Mouse (Mus musculus): Measurements from ENCODE around the gene Mtus2. TPM values are rescaled to one million over a fixed set of nuclear protein-coding genes. Genes with fewer than 3 reads are reported as not detected.
"Not testable (repeated sequence)": the region's sequence is repeated elsewhere in the genome, so short reads cannot be mapped to it uniquely, and the experiment has no call there.

Gene Mtus2
- polyA plus RNA-seq, 1 experiment from 2014 or later, result 15.5 TPM

DNA sequence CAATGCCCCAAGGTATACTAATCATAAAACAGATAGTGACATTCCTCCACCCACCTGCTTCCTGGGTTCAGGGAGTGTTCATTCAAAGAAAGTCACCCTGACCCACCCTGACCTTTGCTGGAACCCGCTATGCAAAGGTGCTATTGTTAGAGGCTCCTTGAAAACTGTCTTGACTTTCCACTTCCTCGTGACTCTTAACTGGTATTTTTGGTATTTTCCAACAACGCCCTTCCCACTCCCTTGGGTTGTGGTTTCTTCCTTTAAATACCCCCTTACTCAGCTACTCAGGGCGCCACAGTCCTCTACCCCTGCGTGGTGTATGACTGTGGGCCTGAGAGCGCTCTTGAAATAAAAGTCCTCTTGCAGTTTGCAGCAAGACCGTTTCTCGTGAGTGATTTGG is 219.4 kb downstream of the Mtus2 start:
- H3K9ac ChIP-seq; H3K27me3 ChIP-seq (replicated peaks); H3K9me3 ChIP-seq; H3K4me2 ChIP-seq; ATAC-seq (ENCODE audit: insufficient read depth, low FRiP score, low read depth); H3K4me3 ChIP-seq (replicated peaks); H3K36me3 ChIP-seq; H3K27ac ChIP-seq; H3K4me1 ChIP-seq: not testable (repeated sequence)
- 90% methylated on average over 8 of the region's 8 CpGs for WGBS

DNA sequence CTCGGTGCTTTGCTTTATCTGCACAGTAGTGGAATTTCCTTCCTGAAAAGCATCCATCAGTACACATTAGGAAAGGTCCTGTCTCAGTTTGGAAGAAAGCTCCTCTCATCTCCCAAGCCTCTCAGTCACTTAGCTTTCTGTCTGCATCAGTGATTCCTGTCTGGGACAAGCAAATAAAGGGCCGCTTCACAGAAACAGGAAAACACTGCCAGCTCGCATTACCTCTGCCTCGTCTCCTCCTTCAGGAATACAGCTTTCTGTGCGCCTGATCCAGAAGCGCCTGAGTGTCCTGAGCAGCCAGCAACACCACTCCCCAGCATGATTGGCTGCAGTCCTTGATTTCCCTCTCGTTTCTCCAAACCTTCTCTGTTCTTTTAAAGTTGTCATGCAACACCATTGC is 222.1 kb downstream of the Mtus2 start:
- 80% methylated on average over 7 of the region's 7 CpGs for WGBS
- Histone ChIP-seq H3K27me3 (replicated peaks) (no peaks in the 10 kb centered on the region), H3K9ac (no peak overlapping the region), H3K4me3 (replicated peaks) (no peak overlapping the region), H3K27ac (no peak overlapping the region), H3K9me3 (no peaks in the 10 kb centered on the region), H3K36me3 (no peaks in the 10 kb centered on the region), H3K4me2 (no peak overlapping the region), H3K4me1 (no peaks in the 10 kb centered on the region)
- ATAC-seq (ENCODE audit: insufficient read depth, low FRiP score, low read depth), result no peak

DNA sequence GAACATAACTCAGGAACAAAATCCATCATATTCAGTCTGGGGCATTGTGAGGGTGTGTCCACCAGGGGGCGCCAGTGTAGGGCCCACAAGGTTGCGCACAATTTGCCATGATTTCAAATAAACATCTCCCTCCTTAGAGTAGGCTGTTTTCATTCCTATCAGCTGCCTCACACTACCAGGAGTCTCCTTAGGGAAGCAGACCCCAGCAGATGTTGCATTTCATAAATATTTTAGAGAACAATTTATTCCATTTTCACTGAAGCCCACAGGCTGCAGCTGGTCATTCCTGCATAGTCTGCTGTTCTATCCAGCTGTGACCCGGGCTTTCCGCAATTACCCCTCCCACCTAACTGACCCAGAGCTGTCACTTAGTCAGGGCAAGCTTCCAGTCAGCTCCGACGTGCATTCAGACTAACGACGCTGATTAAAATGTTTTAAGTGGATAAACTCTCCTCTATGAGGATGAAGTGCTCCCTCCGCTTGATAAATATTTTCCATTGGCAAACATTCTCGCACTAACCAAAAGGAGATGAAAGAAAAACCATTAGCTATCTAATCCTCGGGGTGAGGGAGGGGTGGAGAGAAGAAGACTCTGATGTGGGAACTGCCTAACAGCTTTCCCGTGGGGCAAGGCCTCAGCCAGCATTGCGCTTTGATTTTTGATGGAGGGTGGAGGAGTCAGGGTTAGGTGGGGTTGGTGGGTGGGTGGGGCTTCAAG is 223.6 kb downstream of the Mtus2 start:
- H3K9me3 ChIP-seq, result no peaks in the 10 kb centered on the region
- no peaks in the 10 kb centered on the region for H3K27me3 ChIP-seq (replicated peaks)
- H3K36me3 ChIP-seq, result no peaks in the 10 kb centered on the region
- peak; percentile 83; the same call in 1 of the 2 replicates for ATAC-seq (ENCODE audit: insufficient read depth, low FRiP score, low read depth)
- no peaks in the 10 kb centered on the region for H3K4me1 ChIP-seq
- peak overlapping the region; percentile 35; the same call in 1 of the 2 replicates for H3K27ac ChIP-seq
- no peak overlapping the region for H3K4me3 ChIP-seq (replicated peaks)
- WGBS, result 8% methylated on average over 13 of the region's 13 CpGs
- no peak overlapping the region for H3K9ac ChIP-seq
- no peak overlapping the region for H3K4me2 ChIP-seq

DNA sequence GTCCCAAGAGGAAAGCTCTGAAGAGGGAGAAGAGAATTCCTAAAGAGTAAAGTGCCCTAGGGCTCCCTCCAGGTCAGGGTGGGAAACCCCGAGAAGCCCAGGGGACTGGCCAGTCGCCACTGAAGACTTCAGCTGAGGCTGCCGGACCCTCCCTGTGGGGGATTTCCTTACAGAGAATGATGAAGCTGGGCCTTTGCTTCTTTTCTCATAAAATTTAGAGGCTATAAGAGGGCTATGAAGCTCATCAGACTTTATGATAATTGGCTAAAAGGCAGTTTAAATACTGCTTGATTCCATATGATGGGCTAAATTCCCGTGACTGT is 224.1 kb downstream of the Mtus2 start:
- H3K27ac ChIP-seq, result 0 out of 2 replicates have a peak overlapping the region, but pooled peaks have one; percentile 35
- no peak for ATAC-seq (ENCODE audit: insufficient read depth, low FRiP score, low read depth)
- no peaks in the 10 kb centered on the region for H3K27me3 ChIP-seq (replicated peaks)
- no peaks in the 10 kb centered on the region for H3K4me1 ChIP-seq
- 31% methylated on average over 4 of the region's 4 CpGs for WGBS
- H3K9ac ChIP-seq, result no peak overlapping the region
- no peak overlapping the region for H3K4me2 ChIP-seq
- H3K4me3 ChIP-seq (replicated peaks), result no peak overlapping the region
- no peaks in the 10 kb centered on the region for H3K9me3 ChIP-seq
- no peaks in the 10 kb centered on the region for H3K36me3 ChIP-seq

DNA sequence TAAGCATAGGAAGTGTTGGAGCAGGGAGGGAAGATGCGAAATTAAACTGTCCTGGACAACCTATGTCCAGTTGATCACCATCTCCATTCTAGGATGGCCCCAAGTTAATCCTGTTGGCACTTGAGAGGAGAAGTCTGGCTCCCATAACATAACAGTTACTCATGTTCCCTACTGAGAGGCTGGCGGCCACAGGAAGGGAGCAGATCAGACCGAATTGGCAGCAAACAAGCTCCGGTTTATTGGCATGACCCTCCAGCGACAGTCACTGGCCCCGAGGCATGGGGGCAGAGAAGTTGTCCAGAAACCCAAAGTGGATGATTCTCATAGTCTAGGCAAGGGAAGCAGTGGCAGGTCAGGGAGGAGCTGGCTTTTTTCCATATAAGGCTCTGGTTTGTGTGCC is 224.8 kb downstream of the Mtus2 start:
- ATAC-seq (ENCODE audit: insufficient read depth, low FRiP score, low read depth), result no peak
- Histone ChIP-seq H3K27ac (no peak overlapping the region), H3K9ac (no peak overlapping the region), H3K27me3 (replicated peaks) (no peaks in the 10 kb centered on the region), H3K36me3 (no peaks in the 10 kb centered on the region), H3K9me3 (no peaks in the 10 kb centered on the region), H3K4me3 (replicated peaks) (no peak overlapping the region), H3K4me2 (no peak overlapping the region), H3K4me1 (no peaks in the 10 kb centered on the region)
- 72% methylated on average over 6 of the region's 6 CpGs for WGBS

DNA sequence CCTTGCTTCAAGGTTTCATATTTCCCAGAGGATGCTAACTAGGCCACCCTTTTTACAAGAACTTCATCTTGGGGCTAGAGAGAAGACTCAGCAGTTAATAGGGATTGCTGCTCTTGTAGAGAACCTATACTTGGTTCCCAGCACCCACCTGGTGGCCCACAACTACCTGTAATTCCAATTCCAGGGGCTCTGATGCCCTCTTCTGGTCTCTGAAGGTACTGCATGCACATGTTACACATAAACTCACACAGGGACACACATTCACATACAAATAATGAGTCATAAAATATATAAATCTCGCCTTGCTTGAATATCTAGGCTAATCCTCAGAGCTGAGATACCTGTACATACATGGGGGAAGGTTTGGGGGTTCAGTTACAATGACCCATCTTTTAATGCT is 228.8 kb downstream of the Mtus2 start:
- no peaks in the 10 kb centered on the region for H3K36me3 ChIP-seq
- H3K27me3 ChIP-seq (replicated peaks), result no peaks in the 10 kb centered on the region
- H3K4me3 ChIP-seq (replicated peaks), result no peak overlapping the region
- H3K27ac ChIP-seq, result no peak overlapping the region
- no peak overlapping the region for H3K4me2 ChIP-seq
- H3K4me1 ChIP-seq, result no peaks in the 10 kb centered on the region
- no peaks in the 10 kb centered on the region for H3K9me3 ChIP-seq
- ATAC-seq (ENCODE audit: insufficient read depth, low FRiP score, low read depth), result no peak
- no peak overlapping the region for H3K9ac ChIP-seq
- 63% methylated on average over 1 of the region's 1 CpGs for WGBS

DNA sequence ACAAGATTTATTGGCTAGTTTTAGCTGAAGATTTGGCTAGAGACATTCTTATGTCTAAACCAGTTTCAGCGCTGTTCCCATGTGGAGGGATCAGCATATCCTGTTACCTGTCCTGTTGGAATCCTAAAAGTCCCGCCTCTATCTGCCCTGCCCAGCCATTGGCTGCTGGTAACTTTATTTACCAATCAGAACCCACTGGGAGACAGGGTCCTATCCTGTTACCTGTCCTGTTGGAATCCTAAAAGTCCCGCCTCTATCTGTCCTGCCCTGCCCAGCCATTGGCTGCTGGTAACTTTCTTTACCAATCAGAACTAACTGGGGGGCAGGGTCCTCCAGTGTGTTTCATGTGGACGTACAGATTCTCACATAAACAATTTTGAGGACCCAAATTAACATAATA is 234.3 kb downstream of the Mtus2 start:
- Histone ChIP-seq H3K27me3 (replicated peaks) (no peaks in the 10 kb centered on the region), H3K4me1 (no peaks in the 10 kb centered on the region), H3K9ac (no peak overlapping the region), H3K4me2 (no peak overlapping the region), H3K9me3 (no peaks in the 10 kb centered on the region), H3K4me3 (replicated peaks) (no peak overlapping the region), H3K36me3 (no peaks in the 10 kb centered on the region), H3K27ac (no peak overlapping the region)
- 34% methylated on average over 4 of the region's 4 CpGs for WGBS
- ATAC-seq (ENCODE audit: insufficient read depth, low FRiP score, low read depth), result no peak

DNA sequence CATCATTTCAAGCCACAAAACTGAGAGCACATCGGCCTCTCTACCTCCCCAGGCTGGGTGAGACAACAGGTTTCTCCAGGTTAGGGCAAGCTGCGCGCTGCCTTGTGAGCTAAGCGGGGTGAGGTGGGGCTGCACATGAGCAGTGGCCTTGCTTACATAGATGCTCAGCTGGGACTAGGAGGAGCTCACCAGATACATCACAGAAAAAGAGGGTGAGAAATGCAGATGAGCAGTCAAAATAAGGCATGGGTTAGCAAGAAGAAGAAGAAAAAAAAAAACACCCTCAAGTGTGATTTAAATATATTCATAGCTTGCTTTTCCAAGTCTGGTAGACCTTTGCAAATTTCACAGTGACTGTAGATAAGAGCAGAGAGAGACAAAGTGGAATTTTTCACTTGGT is 254.7 kb downstream of the Mtus2 start:
- H3K4me2 ChIP-seq, result no peak overlapping the region

DNA sequence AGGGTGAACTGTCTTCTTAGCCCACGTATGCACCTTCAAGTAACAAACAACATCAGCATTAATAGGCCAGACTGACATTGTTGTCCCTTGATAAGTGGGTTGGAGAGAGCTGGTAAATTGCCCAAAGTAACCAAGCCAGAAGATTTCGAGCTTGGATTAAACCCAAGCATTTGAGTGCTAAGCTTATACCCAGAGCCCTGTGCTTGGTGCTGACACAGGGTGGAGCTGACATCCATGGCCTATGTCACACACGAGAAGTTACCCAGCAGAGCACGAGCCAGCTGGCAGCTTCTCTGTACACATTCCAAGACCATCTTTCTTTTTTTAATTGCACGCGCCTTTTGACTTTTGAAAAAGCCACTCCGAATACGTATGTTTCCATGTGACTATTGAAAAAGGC is 259.7 kb downstream of the Mtus2 start:
- Histone ChIP-seq H3K4me2 (no peak overlapping the region), H3K36me3 (no peaks in the 10 kb centered on the region), H3K4me1 (no peaks in the 10 kb centered on the region), H3K9me3 (no peaks in the 10 kb centered on the region), H3K27ac (no peak overlapping the region), H3K27me3 (replicated peaks) (no peaks in the 10 kb centered on the region), H3K9ac (no peak overlapping the region), H3K4me3 (replicated peaks) (no peak overlapping the region)
- no peak for ATAC-seq (ENCODE audit: insufficient read depth, low FRiP score, low read depth)
- WGBS, result 74% methylated on average over 8 of the region's 8 CpGs

More for the DNA sequence above, 254.7 kb downstream of the Mtus2 start:
- Histone ChIP-seq H3K9me3 (no peaks in the 10 kb centered on the region), H3K36me3 (no peaks in the 10 kb centered on the region), H3K4me3 (replicated peaks) (no peak overlapping the region), H3K4me1 (no peaks in the 10 kb centered on the region), H3K27me3 (replicated peaks) (no peaks in the 10 kb centered on the region), H3K27ac (no peak overlapping the region), H3K9ac (no peak overlapping the region)
- no peak for ATAC-seq (ENCODE audit: insufficient read depth, low FRiP score, low read depth)
- 91% methylated on average over 4 of the region's 4 CpGs for WGBS

DNA sequence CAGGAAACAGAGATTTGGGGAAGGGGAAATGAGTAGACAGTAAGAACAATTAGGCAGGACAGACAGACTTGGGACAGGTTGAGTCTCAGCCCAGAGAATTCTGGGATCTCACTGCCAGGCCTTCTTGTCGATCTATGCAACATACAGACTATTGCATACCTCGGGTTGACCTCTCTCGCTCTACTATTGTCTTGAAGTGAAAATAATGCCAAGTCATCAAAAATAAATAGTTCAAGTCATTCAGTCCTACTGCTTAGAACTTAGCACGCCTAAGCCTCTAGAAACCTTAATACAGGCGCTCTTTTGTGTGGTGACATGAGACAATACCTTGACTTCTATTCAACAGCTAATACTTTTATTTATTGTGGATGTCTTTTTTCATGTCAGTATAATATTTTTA is 265.8 kb downstream of the Mtus2 start:
- Histone ChIP-seq H3K27me3 (replicated peaks) (no peaks in the 10 kb centered on the region), H3K9ac (no peak overlapping the region), H3K4me1 (no peaks in the 10 kb centered on the region), H3K27ac (no peak overlapping the region), H3K9me3 (no peaks in the 10 kb centered on the region), H3K36me3 (no peaks in the 10 kb centered on the region), H3K4me2 (no peak overlapping the region), H3K4me3 (replicated peaks) (no peak overlapping the region)
- no peak for ATAC-seq (ENCODE audit: insufficient read depth, low FRiP score, low read depth)
- 84% methylated on average over 5 of the region's 5 CpGs for WGBS

DNA sequence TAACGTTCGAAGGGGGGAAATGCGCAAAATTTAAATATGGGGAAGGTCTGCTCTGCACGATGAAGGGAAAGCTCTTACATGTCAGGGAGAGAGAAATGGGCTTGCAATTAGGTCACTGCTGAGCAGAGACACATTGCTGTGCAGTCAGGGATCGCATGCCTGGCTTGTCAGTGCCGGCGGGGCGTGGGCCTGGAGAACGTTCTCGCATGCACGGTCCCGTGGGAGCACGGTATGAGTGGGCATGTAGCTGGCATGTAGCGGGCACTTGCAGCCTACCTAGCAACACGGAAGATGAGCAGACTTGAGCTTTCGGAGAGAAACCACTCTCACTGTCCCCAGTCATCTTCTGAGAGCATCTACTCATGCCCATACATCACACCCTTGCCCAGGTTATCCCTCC is 266.9 kb downstream of the Mtus2 start:
- no peak overlapping the region for H3K9ac ChIP-seq
- 85% methylated on average over 16 of the region's 16 CpGs for WGBS
- no peaks in the 10 kb centered on the region for H3K27me3 ChIP-seq (replicated peaks)
- no peak overlapping the region for H3K4me3 ChIP-seq (replicated peaks)
- H3K36me3 ChIP-seq, result no peaks in the 10 kb centered on the region
- no peak overlapping the region for H3K4me2 ChIP-seq
- no peaks in the 10 kb centered on the region for H3K4me1 ChIP-seq
- H3K27ac ChIP-seq, result no peak overlapping the region
- no peaks in the 10 kb centered on the region for H3K9me3 ChIP-seq
- no peak for ATAC-seq (ENCODE audit: insufficient read depth, low FRiP score, low read depth)

DNA sequence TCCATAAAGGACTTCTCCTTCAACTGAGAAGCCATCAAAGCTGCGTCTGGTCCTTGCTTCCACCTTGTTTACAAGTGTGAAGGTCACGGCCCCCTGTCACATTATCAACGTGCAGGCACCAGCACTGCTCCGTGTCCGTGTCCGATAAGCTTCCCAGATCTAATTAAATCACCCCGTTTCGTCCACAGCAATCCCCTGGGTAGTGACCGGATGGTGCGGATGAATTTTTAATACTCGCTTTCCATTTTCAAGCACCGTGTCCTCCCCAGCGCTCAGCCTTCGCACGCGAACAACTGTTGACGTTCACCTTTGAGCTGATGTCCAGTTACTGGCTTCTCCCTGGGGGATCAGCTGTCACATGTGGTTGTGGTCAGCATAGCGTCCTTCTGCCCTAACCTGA is 276.6 kb downstream of the Mtus2 start:
- 66% methylated on average over 18 of the region's 18 CpGs for WGBS
- Histone ChIP-seq H3K27me3 (replicated peaks) (0 out of 2 replicates have a peak, but pooled peaks cover 4% of the 10 kb centered on the region), H3K36me3 (no peaks in the 10 kb centered on the region), H3K27ac (no peak overlapping the region), H3K4me1 (no peaks in the 10 kb centered on the region), H3K4me3 (replicated peaks) (no peak overlapping the region), H3K9ac (no peak overlapping the region), H3K9me3 (no peaks in the 10 kb centered on the region), H3K4me2 (no peak overlapping the region)
- no peak for ATAC-seq (ENCODE audit: insufficient read depth, low FRiP score, low read depth)

DNA sequence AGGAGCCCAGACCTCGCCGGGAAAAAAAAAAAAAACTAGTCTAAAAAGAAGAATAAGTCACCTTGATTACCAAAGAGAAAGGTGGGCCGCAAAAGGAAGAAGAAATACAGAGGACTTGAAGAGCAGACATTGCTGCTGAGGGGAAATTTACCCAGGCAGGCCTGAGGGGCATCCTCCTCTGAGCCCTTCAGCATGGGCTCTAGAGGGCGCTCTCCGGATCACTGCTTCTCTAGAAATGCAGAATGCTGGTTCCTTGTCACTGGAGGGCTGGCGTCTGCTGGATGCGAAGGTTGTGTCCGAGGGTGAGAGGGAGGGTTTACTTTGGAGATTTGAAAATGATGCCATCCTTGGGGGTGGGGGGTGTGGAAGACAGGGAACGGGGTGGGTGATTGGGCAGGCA is 279.5 kb downstream of the Mtus2 start:
- Histone ChIP-seq H3K4me2 (no peak overlapping the region), H3K4me1 (no peaks in the 10 kb centered on the region), H3K27me3 (replicated peaks) (0 out of 2 replicates have a peak, but pooled peaks cover 4% of the 10 kb centered on the region), H3K9ac (no peak overlapping the region), H3K36me3 (no peaks in the 10 kb centered on the region), H3K4me3 (replicated peaks) (no peak overlapping the region), H3K27ac (no peak overlapping the region), H3K9me3 (no peaks in the 10 kb centered on the region)
- ATAC-seq (ENCODE audit: insufficient read depth, low FRiP score, low read depth), result no peak
- WGBS, result 52% methylated on average over 9 of the region's 9 CpGs
